Mouse (Mus musculus): ENCODE data around the gene Fbxo45.
"Not testable (repeated sequence)": the region's sequence is repeated elsewhere in the genome, so short reads cannot be mapped to it uniquely, and the experiment has no call there.

Fbxo45 gene

GRCm38 (mm10) chr16:32246952-32247370 is at the start of gene Fbxo45, which contains the start of gene Wdr53:
Gene Fbxo45 (minus strand): TSS chr16:32247158.
Gene Wdr53 (plus strand): TSS chr16:32247227.
- peak; percentile 96 for DNase-seq (ENCODE audit: low read depth, low spot score)

- no peak for DNase-seq (ENCODE audit: low read depth, low spot score)
Measured at GRCm38 (mm10) chr16:32291821-32292220, 44.9 kb upstream of the Fbxo45 start.

- DNase-seq (ENCODE audit: low read depth, low spot score): no peak
Measured at GRCm38 (mm10) chr16:32282608-32283007, 35.6 kb upstream of the Fbxo45 start.

DNA sequence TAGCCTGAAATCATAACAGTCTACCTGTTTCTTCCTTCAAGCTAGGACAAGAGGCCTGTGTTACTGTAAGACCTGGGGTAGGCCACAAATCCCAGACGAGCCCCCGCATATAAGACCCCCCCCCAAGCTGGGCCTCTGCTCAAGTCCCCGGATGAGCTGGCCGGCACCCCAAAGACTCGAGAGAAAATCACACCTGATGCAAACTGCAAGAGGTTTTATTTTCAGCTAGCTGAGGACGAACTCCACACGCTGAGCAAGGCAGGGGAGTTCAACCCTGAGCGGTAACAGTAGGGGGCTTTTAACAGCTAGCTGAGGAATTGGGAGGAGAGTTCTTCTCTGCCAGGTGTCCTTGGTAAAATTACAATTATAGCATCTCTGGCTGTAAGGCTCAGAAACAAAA is 33.3 kb upstream of the Fbxo45 start:
- DNase-seq (ENCODE audit: low read depth, low spot score): no peak

- DNase-seq (ENCODE audit: low read depth, low spot score): peak; percentile 52
Measured at GRCm38 (mm10) chr16:32278396-32278795, 31.4 kb upstream of the Fbxo45 start.

DNA sequence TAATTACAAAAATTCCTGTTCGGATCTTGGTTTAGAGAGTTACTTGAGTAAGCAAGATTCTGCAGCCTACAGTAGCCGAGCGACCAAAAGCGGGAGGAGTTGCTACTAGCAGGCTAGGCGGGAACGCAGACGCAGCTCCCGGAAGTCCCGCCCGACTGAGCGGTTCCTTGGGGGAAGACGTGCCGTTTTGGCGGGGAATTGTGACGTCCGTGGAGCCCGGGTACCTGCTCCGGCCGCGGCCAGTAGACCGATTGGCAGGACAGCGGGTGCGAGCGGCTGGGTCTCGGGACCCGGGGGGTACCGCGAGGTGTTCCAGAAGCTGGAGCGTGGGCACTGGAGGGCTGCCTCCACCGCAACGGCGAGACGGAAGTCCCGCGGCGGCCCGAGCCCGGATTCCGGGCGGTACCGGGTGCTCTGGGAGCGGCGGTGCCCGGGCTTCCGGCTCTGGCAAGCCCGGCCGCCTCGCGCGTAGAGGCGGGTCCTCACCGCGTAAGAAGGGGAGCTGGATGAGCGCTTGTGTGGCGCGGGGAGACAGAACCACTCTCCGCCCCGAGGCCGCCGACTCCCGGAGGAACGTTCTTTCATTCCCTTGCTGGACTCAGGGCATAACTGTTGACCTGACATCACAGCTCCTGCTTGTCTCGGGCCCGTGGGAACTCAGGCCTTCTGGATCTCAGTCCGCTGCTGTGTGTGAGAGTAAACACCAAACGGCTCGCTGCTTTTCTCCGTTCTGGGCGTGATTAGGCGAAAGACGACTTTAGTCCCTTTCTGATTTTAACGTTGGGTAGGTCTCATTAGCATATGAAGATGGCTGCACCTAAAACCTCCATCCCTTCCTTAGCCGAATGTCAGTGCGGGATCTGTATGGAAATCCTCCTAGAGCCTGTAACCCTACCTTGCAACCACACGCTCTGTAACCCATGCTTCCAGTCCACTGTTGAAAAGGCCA is 30.6 kb upstream of the Fbxo45 start, which contains the start of gene Rnf168:
Rnf168 (plus strand) TSS at position 152 of the 949 bp plus-strand sequence.
- DNase-seq (ENCODE audit: low read depth, low spot score): peak; percentile 94

- DNase-seq (ENCODE audit: low read depth, low spot score): peak; percentile 74
Measured at GRCm38 (mm10) chr16:32275830-32276229, 28.9 kb upstream of the Fbxo45 start.

DNA sequence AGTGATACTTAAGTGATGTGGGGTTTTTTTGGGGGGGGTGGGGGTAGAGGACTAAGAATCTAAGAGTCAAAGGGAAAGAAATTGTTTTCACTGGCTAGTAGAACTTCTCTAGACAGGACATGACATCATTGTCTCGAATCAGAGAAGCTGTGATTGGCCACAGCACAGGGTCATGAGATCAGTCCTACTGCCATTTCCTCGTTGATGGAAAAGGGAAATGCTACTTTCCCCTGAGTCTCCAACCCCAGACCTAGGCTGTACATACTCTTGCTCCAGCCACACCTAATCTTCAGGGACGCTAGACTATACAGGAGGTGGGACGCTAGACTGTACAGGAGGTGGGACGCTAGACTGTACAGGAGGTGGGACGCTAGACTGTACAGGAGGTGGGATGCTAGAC is 28.1 kb upstream of the Fbxo45 start:
- peak; percentile 85 for DNase-seq (ENCODE audit: low read depth, low spot score)

DNA sequence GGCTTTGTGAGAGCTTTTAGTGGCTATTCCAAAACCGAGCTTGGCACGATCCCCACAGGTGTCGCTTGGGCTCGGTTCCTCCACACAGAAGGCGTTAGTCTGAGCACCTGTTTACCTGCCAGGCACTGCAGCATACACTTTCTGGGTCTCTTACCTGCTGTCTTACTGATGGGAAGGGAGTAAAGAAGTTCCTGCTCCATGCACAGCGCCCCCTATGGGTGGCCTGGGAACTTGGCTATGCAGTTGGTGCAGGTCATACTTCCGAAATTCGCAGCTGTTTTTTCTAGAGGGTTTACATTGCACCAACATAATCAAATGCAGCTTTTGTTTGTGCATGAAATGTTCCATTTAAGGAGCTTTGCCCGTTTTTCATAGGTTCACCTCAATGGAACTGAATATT is 26.4 kb upstream of the Fbxo45 start:
- DNase-seq (ENCODE audit: low read depth, low spot score): peak; percentile 62

DNA sequence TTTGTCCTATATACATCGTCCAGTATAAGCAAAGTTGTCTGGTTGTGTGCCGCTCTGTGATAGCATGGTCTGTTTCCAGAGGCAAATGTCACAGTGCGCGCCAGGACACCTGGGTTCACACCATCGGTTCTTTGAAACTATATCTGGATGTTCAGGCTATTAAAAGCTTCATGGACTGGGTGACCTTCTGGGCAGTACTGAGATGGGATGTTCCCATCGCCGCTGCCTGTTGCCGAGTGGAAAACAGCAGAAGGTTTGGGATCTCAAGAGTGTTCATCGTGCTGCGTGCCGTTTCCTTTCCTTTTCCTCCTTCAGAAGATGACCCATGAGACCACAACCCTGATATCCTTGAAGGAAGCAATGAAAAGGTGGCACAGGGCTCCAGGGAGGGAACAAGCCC is 24.3 kb upstream of the Fbxo45 start, which contains the start of gene Smco1:
Smco1 (plus strand) TSS at position 178 of the 400 bp plus-strand sequence.
- DNase-seq (ENCODE audit: low read depth, low spot score): no peak

DNA sequence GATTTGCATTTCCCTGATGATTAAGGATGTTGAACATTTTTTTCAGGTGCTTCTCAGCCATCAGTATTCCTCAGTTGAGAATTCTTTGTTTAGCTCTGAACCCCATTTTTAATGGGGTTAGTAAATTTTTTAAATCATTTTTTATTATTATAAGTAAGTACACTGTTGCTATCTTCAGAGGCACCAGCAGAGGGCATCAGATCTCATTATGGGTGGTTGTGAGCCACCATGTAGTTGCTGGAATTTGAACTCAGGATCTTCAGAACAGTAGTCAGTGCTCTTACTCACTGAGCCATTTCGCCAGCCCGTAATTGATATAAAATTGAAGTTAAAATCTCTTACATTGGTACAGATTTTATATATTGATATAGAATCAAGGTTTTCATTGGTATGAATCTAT is 17.3 kb upstream of the Fbxo45 start:
- peak; percentile 42 for DNase-seq (ENCODE audit: low read depth, low spot score)

- peak; percentile 76 for DNase-seq (ENCODE audit: low read depth, low spot score)
Measured at GRCm38 (mm10) chr16:32246351-32246791, 587 bp downstream of the Fbxo45 start.

DNA sequence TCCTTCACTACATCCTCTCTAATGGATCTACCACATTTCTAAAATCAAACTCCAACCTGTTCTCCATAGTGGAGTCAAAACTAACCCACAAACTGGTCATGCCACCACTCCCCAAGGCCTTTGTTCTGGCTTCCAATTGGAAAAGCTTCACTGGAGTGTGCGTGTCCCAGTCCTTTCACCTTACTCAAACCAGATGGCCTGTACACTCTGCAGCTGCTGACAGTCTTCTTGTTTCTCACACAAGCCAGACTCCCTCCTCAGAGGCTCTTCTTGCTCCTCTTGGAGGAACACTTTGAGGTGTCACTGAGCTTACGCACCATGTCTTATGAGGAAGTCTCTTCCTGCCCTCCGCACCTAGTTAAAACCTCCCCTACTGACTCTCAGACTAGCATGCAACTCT is 3.1 kb downstream of the Fbxo45 start:
- DNase-seq (ENCODE audit: low read depth, low spot score): peak; percentile 18

DNA sequence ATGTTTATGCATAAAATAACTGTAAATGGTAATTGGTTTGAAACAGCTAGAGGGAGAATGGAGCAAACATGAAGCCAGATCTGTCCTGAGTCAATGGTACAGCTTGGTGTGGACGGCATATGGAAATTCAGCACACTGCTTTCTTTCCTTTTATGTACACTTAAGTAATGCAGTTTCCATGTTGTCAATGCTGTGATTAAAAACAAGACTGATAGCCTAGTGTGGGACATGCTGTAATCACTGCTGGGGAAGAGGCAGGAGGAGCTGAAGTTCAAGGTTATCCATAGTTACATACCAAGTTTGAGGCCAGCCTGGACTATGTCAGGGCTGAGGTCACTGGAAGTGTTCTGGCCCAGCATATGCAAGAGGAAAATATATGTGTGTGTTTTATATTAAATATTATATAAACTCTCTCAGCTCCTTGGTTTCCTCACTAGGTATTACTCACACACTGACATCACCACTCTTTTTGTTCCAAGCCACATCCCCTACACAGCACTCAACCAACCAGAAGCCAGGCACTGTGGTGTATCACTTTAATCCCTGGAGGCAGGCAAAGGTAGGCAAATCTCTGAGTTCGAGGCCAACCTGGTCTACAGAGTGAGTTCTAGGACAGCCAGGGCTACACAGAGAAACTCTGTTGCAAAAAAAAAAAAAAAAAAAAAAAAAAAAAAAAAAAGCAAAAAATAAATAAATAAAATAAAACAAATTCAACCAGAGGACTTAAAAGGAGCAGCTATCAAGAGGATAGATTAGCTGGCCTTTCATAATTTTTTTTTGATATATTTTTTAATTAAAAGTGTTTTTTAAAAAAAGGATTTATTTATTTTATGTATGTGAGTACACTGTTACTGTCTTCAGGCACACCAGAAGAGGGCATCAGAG is 7.3 kb downstream of the Fbxo45 start:
- no peak for DNase-seq (ENCODE audit: low read depth, low spot score)

DNA sequence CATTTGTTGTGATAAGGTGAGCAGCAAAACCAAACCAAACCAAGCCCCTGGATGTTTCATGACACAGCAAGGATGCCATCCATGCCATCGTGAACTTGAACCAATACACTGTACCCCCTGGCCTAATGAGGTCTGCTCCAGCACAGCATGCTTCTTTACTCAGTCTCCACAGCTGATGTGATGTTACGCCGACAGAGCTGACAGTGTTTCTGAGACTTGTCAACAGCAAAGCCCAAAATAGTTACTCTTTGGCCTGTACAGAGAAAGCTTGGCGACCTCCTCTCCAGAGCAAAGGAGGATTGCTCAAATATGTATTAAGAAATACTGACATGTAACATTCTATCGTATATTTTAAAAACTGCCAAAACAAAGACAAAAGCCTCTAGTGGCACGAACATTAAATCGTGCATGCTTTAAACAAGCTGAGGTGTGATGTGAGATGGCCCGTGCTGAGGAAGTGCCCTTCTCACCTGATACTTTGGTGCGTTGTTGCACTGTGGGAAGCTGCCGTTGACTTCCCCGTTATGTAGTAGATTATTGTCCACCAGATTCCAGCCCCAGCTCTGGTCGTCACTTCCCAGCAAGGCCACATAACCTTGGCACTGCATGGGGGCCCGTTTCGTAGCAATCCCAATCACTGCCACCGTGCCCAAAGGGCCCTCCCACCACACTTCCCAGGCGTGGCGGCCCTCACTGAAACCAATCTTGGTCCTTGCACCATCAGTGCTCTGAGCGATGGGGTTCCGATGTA is 8.9 kb downstream of the Fbxo45 start:
- DNase-seq (ENCODE audit: low read depth, low spot score): no peak

DNA sequence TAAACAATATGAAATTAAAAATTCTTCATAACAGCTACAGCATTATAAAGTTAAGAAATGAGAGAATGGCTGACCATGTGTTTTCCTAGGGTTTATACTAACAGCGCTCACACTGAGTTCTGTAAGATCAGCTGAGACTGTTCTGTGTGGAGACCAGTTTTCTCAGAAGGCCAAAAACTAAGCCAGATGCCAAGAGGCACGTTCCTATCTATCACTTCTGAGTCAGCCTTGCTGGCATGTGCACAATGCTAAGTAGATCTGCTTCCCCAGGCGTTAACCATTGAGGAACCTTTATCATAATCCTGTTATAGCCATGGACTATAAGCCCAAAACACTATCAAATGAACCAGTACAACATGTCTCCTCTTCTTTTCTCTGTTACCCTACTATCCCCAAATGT is 14.9 kb downstream of the Fbxo45 start:
- DNase-seq (ENCODE audit: low read depth, low spot score): not testable (repeated sequence)

- peak; percentile 53 for DNase-seq (ENCODE audit: low read depth, low spot score)
Measured at GRCm38 (mm10) chr16:32222399-32222798, 24.6 kb downstream of the Fbxo45 start.

GRCm38 (mm10) chr16:32221803-32222202 is 25.2 kb downstream of the Fbxo45 start:
- DNase-seq (ENCODE audit: low read depth, low spot score): no peak

DNA sequence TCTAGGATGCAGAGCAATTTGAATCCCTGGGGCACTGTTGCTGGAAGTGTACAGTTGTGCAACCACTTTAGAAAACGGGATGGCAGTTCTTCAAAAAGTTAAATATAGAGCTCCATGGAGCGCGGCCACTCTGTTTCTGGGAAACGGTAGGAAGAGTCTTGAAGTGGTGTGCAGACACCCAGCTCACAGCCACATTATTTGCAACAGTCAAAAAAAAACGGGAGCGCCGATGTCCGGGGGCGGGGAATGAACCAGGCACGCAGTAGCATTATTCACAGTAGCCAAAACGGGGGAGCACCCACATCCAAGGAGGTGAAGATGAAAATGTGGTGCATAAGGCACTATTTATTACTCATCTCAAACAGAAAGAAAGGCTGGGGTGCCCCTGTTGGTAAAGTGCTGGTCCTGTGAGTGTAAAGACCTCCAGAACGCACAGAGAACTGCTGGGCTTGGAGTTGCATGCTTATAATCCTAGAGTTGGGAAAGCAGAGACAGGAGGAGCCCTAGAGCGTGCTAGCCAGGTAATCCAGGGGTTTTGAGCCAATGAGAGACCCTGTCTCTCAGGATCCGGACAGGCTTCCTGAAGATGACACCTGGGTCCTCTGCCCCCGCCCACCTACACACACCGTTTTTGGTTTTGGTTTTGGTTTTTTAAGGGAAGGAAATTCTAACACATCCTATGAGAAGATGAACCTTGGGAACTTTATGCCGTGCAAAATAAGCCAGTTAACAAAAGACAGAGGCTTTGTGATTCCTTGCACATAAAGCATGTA is 32.0 kb downstream of the Fbxo45 start:
- DNase-seq (ENCODE audit: low read depth, low spot score): no peak

DNA sequence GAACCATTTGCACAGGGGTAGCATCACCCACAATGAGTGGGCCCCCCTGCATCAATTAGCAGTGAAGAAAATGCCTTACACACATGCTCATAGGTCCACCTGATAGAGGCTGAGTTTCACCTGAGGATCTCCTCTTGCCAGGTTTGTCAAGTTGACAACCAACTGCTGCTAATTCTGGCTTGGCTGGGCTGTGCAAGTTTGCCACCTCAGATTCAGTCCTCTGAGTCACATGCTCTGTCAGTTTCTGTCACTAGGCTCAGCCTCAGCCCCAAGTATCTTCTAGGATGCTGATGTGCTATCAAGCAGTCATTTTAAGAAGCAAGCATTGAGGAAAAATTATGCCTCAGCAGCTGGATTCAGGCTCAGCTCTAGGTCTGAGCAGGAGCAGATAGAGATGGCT is 32.8 kb downstream of the Fbxo45 start:
- DNase-seq (ENCODE audit: low read depth, low spot score): no peak

Measured in A20 (cell line).